Mouse (Mus musculus) erythroblast, adult 5-6 weeks (primary cell): Measurements from ENCODE around the gene Olfr1163. TPM values are rescaled to one million over a fixed set of nuclear protein-coding genes. Genes with fewer than 3 reads are reported as not detected.
"Not testable (repeated sequence)": the region's sequence is repeated elsewhere in the genome, so short reads cannot be mapped to it uniquely, and the experiment has no call there.

ENCODE experiments used
- ATAC-seq: replicated peaks from 2 replicates; pipeline ENCODE4 v1.8.0; 2016; ENCODE audit warnings: moderate number of reproducible peaks, mild to moderate bottlenecking, moderate TSS enrichment, inconsistent platforms; ENCODE audit not compliant: poor library complexity, low FRiP score, severe bottlenecking
- total RNA-seq, 2 experiments: library from RNA; stranded (forward) in 1 of 2; stranded (reverse) in 1 of 2; fragments of 150-400 nt in 1 of 2; fragments of 200-764, 138-1000 nt in 1 of 2; gene quantifications; 2 replicates each; pipeline versions ENCODE4 v1.2.3 to v1.2.4; 2015 to 2017; ENCODE audit warnings: low replicate concordance in 2 of 2

Gene Olfr1163
- total RNA-seq (2015; ENCODE audit: low replicate concordance) (not detected in 2 replicates), total RNA-seq (2017; ENCODE audit: low replicate concordance) (not detected in 2 replicates)

GRCm38 (mm10) chr2:88071730-88072129, at the start of gene Olfr1163:
TSS of gene Olfr1163 (minus strand) at chr2:88071830.
- ATAC-seq: no peak

- ATAC-seq: no peak
Measured at GRCm38 (mm10) chr2:88093866-88094265, 22.2 kb upstream of the Olfr1163 start, which contains the start of gene Olfr1164. TSS of gene Olfr1164 (minus strand) at chr2:88093966.

- ATAC-seq: no peak
Measured at GRCm38 (mm10) chr2:88063587-88063986, 8.0 kb downstream of the Olfr1163 start.

GRCm38 (mm10) chr2:88051029-88051428, 20.6 kb downstream of the Olfr1163 start, which contains the start of gene Olfr1162:
TSS of gene Olfr1162 (minus strand) at chr2:88051129.
- ATAC-seq: no peak

GRCm38 (mm10) chr2:88037599-88037998, 34.0 kb downstream of the Olfr1163 start, which contains the start of gene Olfr73:
TSS of gene Olfr73 (minus strand) at chr2:88037699.
- ATAC-seq: no peak

- ATAC-seq: not testable (repeated sequence)
Measured at GRCm38 (mm10) chr2:88022474-88022873, 49.2 kb downstream of the Olfr1163 start, which contains the start of gene Olfr1161. TSS of gene Olfr1161 (plus strand) at chr2:88022774.

Other genes starting within 250 kb of the Olfr1163 start
- gene Olfr1148, start 241.3 kb downstream of the Olfr1163 start, total RNA-seq (2015; ENCODE audit: low replicate concordance): not detected in 2 replicates
- gene Olfr1148, start 241.3 kb downstream of the Olfr1163 start, total RNA-seq (2017; ENCODE audit: low replicate concordance): not detected in 2 replicates
- gene Olfr1150-ps1, start 227.8 kb downstream of the Olfr1163 start, total RNA-seq (2015; ENCODE audit: low replicate concordance): not detected in 2 replicates
- gene Olfr1150-ps1, start 227.8 kb downstream of the Olfr1163 start, total RNA-seq (2017; ENCODE audit: low replicate concordance): 0.09 TPM in 1 of 2 replicates, not detected in the other
- not detected in 2 replicates for gene Olfr1151, start 216.0 kb downstream of the Olfr1163 start, total RNA-seq (2015; ENCODE audit: low replicate concordance)
- 0.56 TPM in 1 of 2 replicates, not detected in the other for gene Olfr1151, start 216.0 kb downstream of the Olfr1163 start, total RNA-seq (2017; ENCODE audit: low replicate concordance)
- gene Olfr1152, start 205.3 kb downstream of the Olfr1163 start, total RNA-seq (2015; ENCODE audit: low replicate concordance): not detected in 2 replicates
- gene Olfr1152, start 205.3 kb downstream of the Olfr1163 start, total RNA-seq (2017; ENCODE audit: low replicate concordance): not detected in 2 replicates
- not detected in 2 replicates for gene Olfr1153, start 176.9 kb downstream of the Olfr1163 start, total RNA-seq (2015; ENCODE audit: low replicate concordance)
- gene Olfr1153, start 176.9 kb downstream of the Olfr1163 start, total RNA-seq (2017; ENCODE audit: low replicate concordance): not detected in 2 replicates
- gene Olfr1154, start 166.7 kb downstream of the Olfr1163 start, total RNA-seq (2015; ENCODE audit: low replicate concordance): not detected in 2 replicates
- not detected in 2 replicates for gene Olfr1154, start 166.7 kb downstream of the Olfr1163 start, total RNA-seq (2017; ENCODE audit: low replicate concordance)
- gene Olfr1155, start 126.7 kb downstream of the Olfr1163 start, total RNA-seq (2015; ENCODE audit: low replicate concordance): not detected in 2 replicates
- not detected in 2 replicates for gene Olfr1155, start 126.7 kb downstream of the Olfr1163 start, total RNA-seq (2017; ENCODE audit: low replicate concordance)
- gene Olfr1156, start 118.7 kb downstream of the Olfr1163 start, total RNA-seq (2015; ENCODE audit: low replicate concordance): not detected in 2 replicates
- not detected in 2 replicates for gene Olfr1156, start 118.7 kb downstream of the Olfr1163 start, total RNA-seq (2017; ENCODE audit: low replicate concordance)
- not detected in 2 replicates for gene Olfr1157, start 103.5 kb downstream of the Olfr1163 start, total RNA-seq (2015; ENCODE audit: low replicate concordance)
- not detected in 2 replicates for gene Olfr1157, start 103.5 kb downstream of the Olfr1163 start, total RNA-seq (2017; ENCODE audit: low replicate concordance)
- gene Olfr74, start 97.2 kb downstream of the Olfr1163 start, total RNA-seq (2015; ENCODE audit: low replicate concordance): not detected in 2 replicates
- gene Olfr74, start 97.2 kb downstream of the Olfr1163 start, total RNA-seq (2017; ENCODE audit: low replicate concordance): not detected in 2 replicates
- gene Olfr1158, start 81.7 kb downstream of the Olfr1163 start, total RNA-seq (2015; ENCODE audit: low replicate concordance): not detected in 2 replicates
- not detected in 2 replicates for gene Olfr1158, start 81.7 kb downstream of the Olfr1163 start, total RNA-seq (2017; ENCODE audit: low replicate concordance)
- gene Olfr1160, start 63.6 kb downstream of the Olfr1163 start, total RNA-seq (2015; ENCODE audit: low replicate concordance): not detected in 2 replicates
- 0.28 TPM in 1 of 2 replicates, not detected in the other for gene Olfr1160, start 63.6 kb downstream of the Olfr1163 start, total RNA-seq (2017; ENCODE audit: low replicate concordance)
- gene Olfr1161, start 49.1 kb downstream of the Olfr1163 start, total RNA-seq (2015; ENCODE audit: low replicate concordance): not detected in 2 replicates
- not detected in 2 replicates for gene Olfr1161, start 49.1 kb downstream of the Olfr1163 start, total RNA-seq (2017; ENCODE audit: low replicate concordance)
- not detected in 2 replicates for gene Olfr73, start 34.1 kb downstream of the Olfr1163 start, total RNA-seq (2015; ENCODE audit: low replicate concordance)
- not detected in 2 replicates for gene Olfr73, start 34.1 kb downstream of the Olfr1163 start, total RNA-seq (2017; ENCODE audit: low replicate concordance)
- gene Olfr1162, start 20.7 kb downstream of the Olfr1163 start, total RNA-seq (2015; ENCODE audit: low replicate concordance): not detected in 2 replicates
- not detected in 2 replicates for gene Olfr1162, start 20.7 kb downstream of the Olfr1163 start, total RNA-seq (2017; ENCODE audit: low replicate concordance)
- gene Olfr1164, start 22.1 kb upstream of the Olfr1163 start, total RNA-seq (2015; ENCODE audit: low replicate concordance): not detected in 2 replicates
- gene Olfr1164, start 22.1 kb upstream of the Olfr1163 start, total RNA-seq (2017; ENCODE audit: low replicate concordance): not detected in 2 replicates
- not detected in 2 replicates for gene Olfr1166, start 56.4 kb upstream of the Olfr1163 start, total RNA-seq (2015; ENCODE audit: low replicate concordance)
- gene Olfr1166, start 56.4 kb upstream of the Olfr1163 start, total RNA-seq (2017; ENCODE audit: low replicate concordance): not detected in 2 replicates
- not detected in 2 replicates for gene Olfr1167, start 83.4 kb upstream of the Olfr1163 start, total RNA-seq (2015; ENCODE audit: low replicate concordance)
- gene Olfr1167, start 83.4 kb upstream of the Olfr1163 start, total RNA-seq (2017; ENCODE audit: low replicate concordance): not detected in 2 replicates
- gene Olfr1168, start 110.0 kb upstream of the Olfr1163 start, total RNA-seq (2015; ENCODE audit: low replicate concordance): not detected in 2 replicates
- gene Olfr1168, start 110.0 kb upstream of the Olfr1163 start, total RNA-seq (2017; ENCODE audit: low replicate concordance): not detected in 2 replicates
- not detected in 2 replicates for gene Olfr1170, start 156.5 kb upstream of the Olfr1163 start, total RNA-seq (2015; ENCODE audit: low replicate concordance)
- not detected in 2 replicates for gene Olfr1170, start 156.5 kb upstream of the Olfr1163 start, total RNA-seq (2017; ENCODE audit: low replicate concordance)
- not detected in 2 replicates for gene Olfr1173, start 208.0 kb upstream of the Olfr1163 start, total RNA-seq (2015; ENCODE audit: low replicate concordance)
- gene Olfr1173, start 208.0 kb upstream of the Olfr1163 start, total RNA-seq (2017; ENCODE audit: low replicate concordance): not detected in 2 replicates
- 0.96 TPM in 1 of 2 replicates, not detected in the other for gene Olfr1174-ps, start 243.3 kb upstream of the Olfr1163 start, total RNA-seq (2015; ENCODE audit: low replicate concordance)
- gene Olfr1174-ps, start 243.3 kb upstream of the Olfr1163 start, total RNA-seq (2017; ENCODE audit: low replicate concordance): not detected in 2 replicates